Mouse (Mus musculus) cerebellum, adult 2 months (tissue): Measurements from ENCODE around the gene Mllt11.

Source experiments
- CTCF ChIP-seq: fragments of 200-500 bp; IDR thresholded peaks from 2 replicates; pipeline ENCODE4 v1.5.1; 2011; ENCODE audit warnings: low read depth, mild to moderate bottlenecking, control low read depth, low read length, moderate library complexity, borderline replicate concordance; ENCODE audit not compliant: insufficient read depth
- POLR2A ChIP-seq: fragments of 200-500 bp; IDR thresholded peaks from 2 replicates; pipeline ENCODE4 v1.6.1; 2011; ENCODE audit warnings: low read length, control low read depth, borderline replicate concordance; ENCODE audit not compliant: insufficient read depth

GRCm38 (mm10) chr3:95243086-95243485, 11.1 kb upstream of the Mllt11 start:
- no peak for TF ChIP-seq POLR2A
- TF ChIP-seq CTCF, result no peak
